Mouse (Mus musculus): ENCODE results near the gene Ncan. TPM values are rescaled to one million over a fixed set of nuclear protein-coding genes. Genes with fewer than 3 reads are reported as not detected.
"Not testable (repeated sequence)": the region's sequence is repeated elsewhere in the genome, so short reads cannot be mapped to it uniquely, and the experiment has no call there.

Gene Ncan
- polyA plus RNA-seq, 1 experiment from 2014 or later: 169 TPM

GRCm38 (mm10) chr8:70073682-70074081 lies 47.0 kb downstream of the Ncan start:
- Histone ChIP-seq H3K36me3 (peaks cover 38% of the 10 kb centered on the region), H3K27ac (replicated peaks) (no peak overlapping the region), H3K4me1 (no peaks in the 10 kb centered on the region), H3K27me3 (replicated peaks) (no peaks in the 10 kb centered on the region), H3K9me3 (replicated peaks) (no peaks in the 10 kb centered on the region), H3K9ac (replicated peaks) (no peak overlapping the region), H3K4me2 (no peak overlapping the region), H3K4me3 (replicated peaks) (no peak overlapping the region)
- no peak for ATAC-seq (ENCODE audit: low FRiP score)
- 89% methylated on average over 1 of the region's 1 CpGs for WGBS

DNA sequence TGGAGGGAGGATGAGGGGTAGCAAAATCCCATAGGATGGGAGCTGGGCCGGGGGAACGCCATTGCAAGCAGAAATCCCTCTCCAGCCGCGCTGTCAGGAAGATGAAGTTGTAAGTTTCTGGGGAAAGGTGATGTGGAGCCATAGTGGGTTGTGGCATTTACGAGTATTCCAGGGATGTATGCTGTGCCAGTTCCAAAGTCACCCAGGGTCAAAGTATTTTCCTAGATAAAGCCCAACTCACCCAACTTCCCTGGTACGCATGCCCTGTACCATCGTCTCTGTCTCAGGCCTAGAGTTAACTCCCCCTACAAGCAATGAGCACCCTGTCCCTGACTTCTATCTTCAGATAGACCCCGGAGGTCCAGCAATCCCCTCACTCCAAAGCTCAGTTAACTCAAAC lies 47.6 kb downstream of the Ncan start:
- Histone ChIP-seq H3K36me3 (peaks cover 43% of the 10 kb centered on the region), H3K4me2 (peak overlapping the region; percentile 39), H3K4me3 (replicated peaks) (no peak overlapping the region), H3K27ac (replicated peaks) (no peak overlapping the region), H3K9ac (replicated peaks) (no peak overlapping the region), H3K9me3 (replicated peaks) (no peaks in the 10 kb centered on the region), H3K4me1 (no peaks in the 10 kb centered on the region), H3K27me3 (replicated peaks) (no peaks in the 10 kb centered on the region)
- ATAC-seq (ENCODE audit: low FRiP score): no peak
- 68% methylated on average over 8 of the region's 8 CpGs for WGBS

DNA sequence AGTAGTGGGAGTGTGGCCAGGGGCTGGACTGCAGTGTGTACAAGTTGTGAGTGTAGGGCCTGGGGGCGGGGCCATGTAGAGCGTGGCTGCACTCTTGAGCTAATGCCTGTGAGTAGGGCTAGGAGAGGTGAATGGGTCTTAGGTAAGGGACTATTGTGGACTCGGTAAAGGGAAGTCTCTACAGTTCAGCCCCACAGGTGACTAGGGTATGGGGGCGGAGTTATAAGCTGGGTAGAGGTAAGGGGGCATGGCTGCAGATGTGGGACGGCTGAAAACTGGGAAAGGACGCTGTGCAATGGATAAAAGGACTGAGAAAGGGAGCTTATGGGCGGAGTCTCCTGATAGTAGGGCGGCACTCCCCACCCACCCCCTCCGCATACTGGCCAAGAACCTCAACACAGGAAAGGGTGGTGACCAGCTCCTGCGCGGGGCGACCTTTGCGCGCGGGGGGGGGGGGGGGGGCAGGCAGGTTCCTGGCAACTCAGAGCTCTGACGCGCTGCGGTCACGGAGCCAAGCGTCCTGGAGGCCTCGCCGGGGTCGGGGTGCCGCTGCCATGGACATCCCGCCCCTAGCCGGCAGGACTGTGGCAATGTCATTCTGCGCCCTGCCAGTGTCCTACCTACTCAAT lies 48.1 kb downstream of the Ncan start, which contains the start of gene Tm6sf2:
TSS of gene Tm6sf2 (plus strand) at position 484 of the 629 bp plus-strand sequence.
- Histone ChIP-seq H3K36me3 (peaks cover 49% of the 10 kb centered on the region), H3K4me1 (no peaks in the 10 kb centered on the region), H3K4me2 (peak within 1 kb of the TSS; percentile 39), H3K9me3 (replicated peaks) (no peaks in the 10 kb centered on the region), H3K27me3 (replicated peaks) (no peaks in the 10 kb centered on the region), H3K4me3 (replicated peaks) (no peak within 1 kb of the TSS), H3K9ac (replicated peaks) (no peak within 1 kb of the TSS), H3K27ac (replicated peaks) (no peak within 1 kb of the TSS)
- WGBS: 15% methylated on average over 19 of the region's 27 CpGs
- ATAC-seq (ENCODE audit: low FRiP score): peak; percentile 64

GRCm38 (mm10) chr8:70071836-70072440 lies 48.7 kb downstream of the Ncan start:
- no peak overlapping the region for H3K4me2 ChIP-seq
- no peak overlapping the region for H3K4me3 ChIP-seq (replicated peaks)
- H3K36me3 ChIP-seq: peaks cover 55% of the 10 kb centered on the region
- no peaks in the 10 kb centered on the region for H3K27me3 ChIP-seq (replicated peaks)
- no peak overlapping the region for H3K9ac ChIP-seq (replicated peaks)
- no peaks in the 10 kb centered on the region for H3K9me3 ChIP-seq (replicated peaks)
- ATAC-seq (ENCODE audit: low FRiP score): no peak
- H3K27ac ChIP-seq (replicated peaks): no peak overlapping the region
- no peaks in the 10 kb centered on the region for H3K4me1 ChIP-seq
- 81% methylated on average over 2 of the region's 2 CpGs for WGBS

DNA sequence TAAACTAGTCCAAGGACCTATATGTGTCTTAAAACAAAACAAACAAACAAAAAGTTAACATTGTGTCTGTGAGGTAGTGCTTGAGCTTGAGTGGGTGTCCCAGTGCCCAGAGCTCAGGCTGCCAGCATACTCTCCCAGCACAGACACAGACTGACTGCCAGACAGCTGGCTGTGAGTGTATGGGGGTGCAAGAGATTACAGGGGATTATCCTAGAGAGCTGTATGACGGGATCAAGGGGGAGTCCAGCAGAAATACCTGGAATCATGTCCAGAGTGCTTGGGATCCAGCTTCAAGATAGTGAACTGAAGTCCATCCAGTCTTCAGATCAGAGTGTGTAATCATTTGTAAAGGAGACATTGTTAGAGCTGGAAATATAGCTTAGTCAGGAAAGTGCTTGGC lies 63.0 kb downstream of the Ncan start:
- no peak overlapping the region for H3K9ac ChIP-seq (replicated peaks)
- WGBS: 90% methylated on average over 1 of the region's 1 CpGs
- H3K4me1 ChIP-seq: no peaks in the 10 kb centered on the region
- H3K27ac ChIP-seq (replicated peaks): no peak overlapping the region
- H3K4me3 ChIP-seq (replicated peaks): no peak overlapping the region
- peaks cover 92% of the 10 kb centered on the region for H3K36me3 ChIP-seq
- no peak overlapping the region for H3K4me2 ChIP-seq
- no peaks in the 10 kb centered on the region for H3K9me3 ChIP-seq (replicated peaks)
- no peaks in the 10 kb centered on the region for H3K27me3 ChIP-seq (replicated peaks)
- no peak for ATAC-seq (ENCODE audit: low FRiP score)

GRCm38 (mm10) chr8:70050434-70050833 lies 70.2 kb downstream of the Ncan start:
- WGBS: 97% methylated on average over 5 of the region's 5 CpGs
- H3K9ac ChIP-seq (replicated peaks); H3K4me1 ChIP-seq; H3K9me3 ChIP-seq (replicated peaks); H3K27ac ChIP-seq (replicated peaks); H3K4me2 ChIP-seq; H3K4me3 ChIP-seq (replicated peaks); ATAC-seq (ENCODE audit: low FRiP score); H3K27me3 ChIP-seq (replicated peaks): not testable (repeated sequence)
- peaks cover 61% of the 10 kb centered on the region for H3K36me3 ChIP-seq

- peaks cover 53% of the 10 kb centered on the region for H3K36me3 ChIP-seq
- ATAC-seq (ENCODE audit: low FRiP score): no peak
- H3K4me2 ChIP-seq: no peak overlapping the region
Measured at GRCm38 (mm10) chr8:70049662-70050061, 71.0 kb downstream of the Ncan start.

GRCm38 (mm10) chr8:70043996-70044395 lies 76.7 kb downstream of the Ncan start:
- ATAC-seq (ENCODE audit: low FRiP score): no peak
- Histone ChIP-seq H3K27me3 (replicated peaks) (no peaks in the 10 kb centered on the region), H3K9me3 (replicated peaks) (no peaks in the 10 kb centered on the region), H3K9ac (replicated peaks) (peak overlapping the region; percentile 93), H3K36me3 (peaks cover 6% of the 10 kb centered on the region), H3K27ac (replicated peaks) (no peak overlapping the region), H3K4me3 (replicated peaks) (peak overlapping the region; percentile 98), H3K4me2 (peak overlapping the region; percentile 93), H3K4me1 (peaks cover 41% of the 10 kb centered on the region)
- 94% methylated on average over 5 of the region's 5 CpGs for WGBS

More at GRCm38 (mm10) chr8:70049662-70050061, 71.0 kb downstream of the Ncan start:
- Histone ChIP-seq H3K9me3 (replicated peaks) (no peaks in the 10 kb centered on the region), H3K27ac (replicated peaks) (no peak overlapping the region), H3K4me1 (peaks cover 1% of the 10 kb centered on the region), H3K27me3 (replicated peaks) (no peaks in the 10 kb centered on the region), H3K9ac (replicated peaks) (no peak overlapping the region), H3K4me3 (replicated peaks) (no peak overlapping the region)

Small RNA genes lying within 50 kb of the gene (microRNA-seq; reads per million reads assigned to microRNA genes)
- gene Mir7066: 2.1 reads per million, percentile 6 among the genes with 10 or more reads in this experiment

Other genes with a start within 250 kb of the Ncan start
- gene Cilp2, start 233.2 kb downstream of the Ncan start, polyA plus RNA-seq (2015; fragmentation: Nextera tagmentation; extraction: Ambion mirVana): 5.3 and 6.0 TPM in 2 replicates
- 4.3 TPM in 2 replicates for gene Tssk6, start 218.7 kb downstream of the Ncan start, polyA plus RNA-seq (2015; fragmentation: Nextera tagmentation; extraction: Ambion mirVana)
- gene Ndufa13, start 218.3 kb downstream of the Ncan start, polyA plus RNA-seq (2015; fragmentation: Nextera tagmentation; extraction: Ambion mirVana): 190 and 209 TPM in 2 replicates
- gene Yjefn3, start 218.2 kb downstream of the Ncan start, polyA plus RNA-seq (2015; fragmentation: Nextera tagmentation; extraction: Ambion mirVana): 11.8 and 15.6 TPM in 2 replicates
- gene Gatad2a, start 124.5 kb downstream of the Ncan start, polyA plus RNA-seq (2015; fragmentation: Nextera tagmentation; extraction: Ambion mirVana): 24.8 and 24.9 TPM in 2 replicates
- gene Mau2, start 78.1 kb downstream of the Ncan start, polyA plus RNA-seq (2015; fragmentation: Nextera tagmentation; extraction: Ambion mirVana): 63.3 and 65.6 TPM in 2 replicates
- gene Sugp1, start 78.1 kb downstream of the Ncan start, polyA plus RNA-seq (2015; fragmentation: Nextera tagmentation; extraction: Ambion mirVana): 57.2 and 57.5 TPM in 2 replicates
- gene Tm6sf2, start 47.9 kb downstream of the Ncan start, polyA plus RNA-seq (2015; fragmentation: Nextera tagmentation; extraction: Ambion mirVana): 1.4 and 2.0 TPM in 2 replicates
- gene Hapln4, start 37.4 kb downstream of the Ncan start, polyA plus RNA-seq (2015; fragmentation: Nextera tagmentation; extraction: Ambion mirVana): 1.5 and 1.6 TPM in 2 replicates
- 47.2 and 49.0 TPM in 2 replicates for gene Nr2c2ap, start 10.5 kb upstream of the Ncan start, polyA plus RNA-seq (2015; fragmentation: Nextera tagmentation; extraction: Ambion mirVana)
- gene Rfxank, start 18.3 kb upstream of the Ncan start, polyA plus RNA-seq (2015; fragmentation: Nextera tagmentation; extraction: Ambion mirVana): 12.3 and 14.6 TPM in 2 replicates
- 60.8 and 62.6 TPM in 2 replicates for gene Borcs8, start 18.6 kb upstream of the Ncan start, polyA plus RNA-seq (2015; fragmentation: Nextera tagmentation; extraction: Ambion mirVana)
- gene Mef2b, start 18.8 kb upstream of the Ncan start, polyA plus RNA-seq (2015; fragmentation: Nextera tagmentation; extraction: Ambion mirVana): 1.4 and 1.5 TPM in 2 replicates
- gene Tmem161a, start 51.5 kb upstream of the Ncan start, polyA plus RNA-seq (2015; fragmentation: Nextera tagmentation; extraction: Ambion mirVana): 51.1 and 54.0 TPM in 2 replicates
- 9.3 and 10.9 TPM in 2 replicates for gene Slc25a42, start 91.4 kb upstream of the Ncan start, polyA plus RNA-seq (2015; fragmentation: Nextera tagmentation; extraction: Ambion mirVana)
- 77.3 and 80.5 TPM in 2 replicates for gene Sugp2, start 113.4 kb upstream of the Ncan start, polyA plus RNA-seq (2015; fragmentation: Nextera tagmentation; extraction: Ambion mirVana)
- 106 and 112 TPM in 2 replicates for gene Armc6, start 113.6 kb upstream of the Ncan start, polyA plus RNA-seq (2015; fragmentation: Nextera tagmentation; extraction: Ambion mirVana)
- 22.7 and 30.1 TPM in 2 replicates for gene Homer3, start 162.0 kb upstream of the Ncan start, polyA plus RNA-seq (2015; fragmentation: Nextera tagmentation; extraction: Ambion mirVana)
- gene Ddx49, start 181.6 kb upstream of the Ncan start, polyA plus RNA-seq (2015; fragmentation: Nextera tagmentation; extraction: Ambion mirVana): 42.2 and 46.7 TPM in 2 replicates
- 299 and 314 TPM in 2 replicates for gene Cope, start 181.6 kb upstream of the Ncan start, polyA plus RNA-seq (2015; fragmentation: Nextera tagmentation; extraction: Ambion mirVana)
- 35.5 and 42.4 TPM in 2 replicates for gene Cers1, start 194.9 kb upstream of the Ncan start, polyA plus RNA-seq (2015; fragmentation: Nextera tagmentation; extraction: Ambion mirVana)
- gene Gdf1, start 208.9 kb upstream of the Ncan start, polyA plus RNA-seq (2015; fragmentation: Nextera tagmentation; extraction: Ambion mirVana): 7.9 and 9.8 TPM in 2 replicates
- gene Upf1, start 232.4 kb upstream of the Ncan start, polyA plus RNA-seq (2015; fragmentation: Nextera tagmentation; extraction: Ambion mirVana): 11.8 and 12.6 TPM in 2 replicates

Data from neural tube, embryonic 15.5 days (tissue).